Mouse (Mus musculus): Measurements from ENCODE around the gene 9330159F19Rik. TPM values are rescaled to one million over a fixed set of nuclear protein-coding genes. Genes with fewer than 3 reads are reported as not detected.

9330159F19Rik gene
- total RNA-seq, 4 experiments from 2014 or later, result 54.0 to 64.0 (median 59.1) TPM

Other genes starting within 250 kb of the 9330159F19Rik start
- gene 2310057J18Rik, start 225.3 kb upstream of the 9330159F19Rik start, total RNA-seq (2022), result not detected
- not detected for gene Soga3, start 67.8 kb upstream of the 9330159F19Rik start, total RNA-seq (2022)
- not detected for gene Gm49353, start 12.7 kb upstream of the 9330159F19Rik start, total RNA-seq (2022)
- 10 to 100 TPM; 33.3 to 38.7 (median 35.1) TPM for gene Echdc1, start 101.6 kb downstream of the 9330159F19Rik start, total RNA-seq (2022)
- 10 to 100 TPM; 47.5 to 60.5 (median 59.5) TPM for gene Rnf146, start 150.8 kb downstream of the 9330159F19Rik start, total RNA-seq (2022)

Measured in gastrocnemius, adult 8-10 months (tissue).